Mouse (Mus musculus): ENCODE results near the gene Rph3a. TPM values are rescaled to one million over a fixed set of nuclear protein-coding genes. Genes with fewer than 3 reads are reported as not detected.
"Not testable (repeated sequence)": the region's sequence is repeated elsewhere in the genome, so short reads cannot be mapped to it uniquely, and the experiment has no call there.

Gene Rph3a
- polyA plus RNA-seq, 1 experiment from 2014 or later, result 0.05 TPM

GRCm38 (mm10) chr5:120926311-120926710 lies 83.6 kb downstream of the Rph3a start:
- H3K36me3 ChIP-seq (ENCODE audit: insufficient read depth, low read length); H3K9ac ChIP-seq (replicated peaks; ENCODE audit: low read length); H3K4me1 ChIP-seq (ENCODE audit: insufficient read depth, low read length); H3K9me3 ChIP-seq (ENCODE audit: low read length); ATAC-seq (ENCODE audit: low FRiP score, low TSS enrichment); H3K27me3 ChIP-seq (ENCODE audit: insufficient read depth, low read length); H3K4me2 ChIP-seq (replicated peaks; ENCODE audit: low read depth, low read length); H3K27ac ChIP-seq (ENCODE audit: low read length); H3K4me3 ChIP-seq (ENCODE audit: low read length): not testable (repeated sequence)
- 58% methylated on average over 2 of the region's 2 CpGs for WGBS

- not testable (repeated sequence) for H3K27me3 ChIP-seq (ENCODE audit: insufficient read depth, low read length); H3K4me2 ChIP-seq (replicated peaks; ENCODE audit: low read depth, low read length); ATAC-seq (ENCODE audit: low FRiP score, low TSS enrichment); H3K4me1 ChIP-seq (ENCODE audit: insufficient read depth, low read length); H3K36me3 ChIP-seq (ENCODE audit: insufficient read depth, low read length); H3K9me3 ChIP-seq (ENCODE audit: low read length); H3K4me3 ChIP-seq (ENCODE audit: low read length); H3K27ac ChIP-seq (ENCODE audit: low read length); H3K9ac ChIP-seq (replicated peaks; ENCODE audit: low read length)
- WGBS, result 66% methylated on average over 4 of the region's 4 CpGs
These were observed 85.4 kb downstream of the Rph3a start for GRCm38 (mm10) chr5:120924520-120924919.

GRCm38 (mm10) chr5:120923969-120924368 lies 85.9 kb downstream of the Rph3a start:
- no peak overlapping the region for H3K4me3 ChIP-seq (ENCODE audit: low read length)
- no peaks in the 10 kb centered on the region for H3K27me3 ChIP-seq (ENCODE audit: insufficient read depth, low read length)
- no peaks in the 10 kb centered on the region for H3K36me3 ChIP-seq (ENCODE audit: insufficient read depth, low read length)
- WGBS, result 56% methylated on average over 4 of the region's 4 CpGs
- no peaks in the 10 kb centered on the region for H3K9me3 ChIP-seq (ENCODE audit: low read length)
- no peak for ATAC-seq (ENCODE audit: low FRiP score, low TSS enrichment)
- H3K9ac ChIP-seq (replicated peaks; ENCODE audit: low read length), result no peak overlapping the region
- H3K4me1 ChIP-seq (ENCODE audit: insufficient read depth, low read length), result no peaks in the 10 kb centered on the region
- H3K4me2 ChIP-seq (replicated peaks; ENCODE audit: low read depth, low read length), result no peak overlapping the region
- H3K27ac ChIP-seq (ENCODE audit: low read length), result no peak overlapping the region

GRCm38 (mm10) chr5:120920296-120920695 lies 89.6 kb downstream of the Rph3a start:
- Histone ChIP-seq H3K27ac (ENCODE audit: low read length) (no peak overlapping the region), H3K4me2 (replicated peaks; ENCODE audit: low read depth, low read length) (no peak overlapping the region), H3K27me3 (ENCODE audit: insufficient read depth, low read length) (no peaks in the 10 kb centered on the region), H3K36me3 (ENCODE audit: insufficient read depth, low read length) (no peaks in the 10 kb centered on the region), H3K4me3 (ENCODE audit: low read length) (no peak overlapping the region), H3K9ac (replicated peaks; ENCODE audit: low read length) (no peak overlapping the region), H3K4me1 (ENCODE audit: insufficient read depth, low read length) (no peaks in the 10 kb centered on the region), H3K9me3 (ENCODE audit: low read length) (no peaks in the 10 kb centered on the region)
- WGBS, result 83% methylated on average over 3 of the region's 3 CpGs
- no peak for ATAC-seq (ENCODE audit: low FRiP score, low TSS enrichment)

- not testable (repeated sequence) for H3K27ac ChIP-seq (ENCODE audit: low read length); H3K9me3 ChIP-seq (ENCODE audit: low read length); H3K36me3 ChIP-seq (ENCODE audit: insufficient read depth, low read length); H3K4me1 ChIP-seq (ENCODE audit: insufficient read depth, low read length); H3K27me3 ChIP-seq (ENCODE audit: insufficient read depth, low read length); ATAC-seq (ENCODE audit: low FRiP score, low TSS enrichment); H3K4me2 ChIP-seq (replicated peaks; ENCODE audit: low read depth, low read length); H3K4me3 ChIP-seq (ENCODE audit: low read length); H3K9ac ChIP-seq (replicated peaks; ENCODE audit: low read length)
- 62% methylated on average over 2 of the region's 2 CpGs for WGBS
These were observed 90.5 kb downstream of the Rph3a start for GRCm38 (mm10) chr5:120919156-120919935.

GRCm38 (mm10) chr5:120914204-120914603 lies 95.7 kb downstream of the Rph3a start, which contains the start of gene Oas1d:
TSS of gene Oas1d (plus strand) at chr5:120914536.
- H3K36me3 ChIP-seq (ENCODE audit: insufficient read depth, low read length); H3K9me3 ChIP-seq (ENCODE audit: low read length): not testable (repeated sequence)
- WGBS, result 42% methylated on average over 8 of the region's 8 CpGs

GRCm38 (mm10) chr5:120908196-120908920 lies 101.5 kb downstream of the Rph3a start:
- H3K36me3 ChIP-seq (ENCODE audit: insufficient read depth, low read length), result no peaks in the 10 kb centered on the region
- H3K27me3 ChIP-seq (ENCODE audit: insufficient read depth, low read length), result no peaks in the 10 kb centered on the region
- no peak overlapping the region for H3K4me2 ChIP-seq (replicated peaks; ENCODE audit: low read depth, low read length)
- H3K9ac ChIP-seq (replicated peaks; ENCODE audit: low read length), result no peak overlapping the region
- no peaks in the 10 kb centered on the region for H3K4me1 ChIP-seq (ENCODE audit: insufficient read depth, low read length)
- no peak overlapping the region for H3K4me3 ChIP-seq (ENCODE audit: low read length)
- 40% methylated on average over 7 of the region's 7 CpGs for WGBS
- no peak overlapping the region for H3K27ac ChIP-seq (ENCODE audit: low read length)
- no peak for ATAC-seq (ENCODE audit: low FRiP score, low TSS enrichment)
- no peaks in the 10 kb centered on the region for H3K9me3 ChIP-seq (ENCODE audit: low read length)

More at GRCm38 (mm10) chr5:120914204-120914603, 95.7 kb downstream of the Rph3a start, which contains the start of gene Oas1d:
- not testable (repeated sequence) for H3K4me2 ChIP-seq (replicated peaks; ENCODE audit: low read depth, low read length); H3K27me3 ChIP-seq (ENCODE audit: insufficient read depth, low read length); H3K4me1 ChIP-seq (ENCODE audit: insufficient read depth, low read length); H3K27ac ChIP-seq (ENCODE audit: low read length); H3K9ac ChIP-seq (replicated peaks; ENCODE audit: low read length); H3K4me3 ChIP-seq (ENCODE audit: low read length); ATAC-seq (ENCODE audit: low FRiP score, low TSS enrichment)

- not testable (repeated sequence) for H3K36me3 ChIP-seq (ENCODE audit: insufficient read depth, low read length); H3K4me1 ChIP-seq (ENCODE audit: insufficient read depth, low read length); H3K9ac ChIP-seq (replicated peaks; ENCODE audit: low read length); H3K9me3 ChIP-seq (ENCODE audit: low read length); ATAC-seq (ENCODE audit: low FRiP score, low TSS enrichment); H3K27ac ChIP-seq (ENCODE audit: low read length); H3K27me3 ChIP-seq (ENCODE audit: insufficient read depth, low read length); H3K4me2 ChIP-seq (replicated peaks; ENCODE audit: low read depth, low read length); H3K4me3 ChIP-seq (ENCODE audit: low read length)
- 33% methylated on average over 8 of the region's 12 CpGs for WGBS
These were observed 102.8 kb downstream of the Rph3a start, which contains the start of gene Oas1a for GRCm38 (mm10) chr5:120906791-120907733. TSS of gene Oas1a (minus strand) at chr5:120907521.

- 89% methylated on average over 5 of the region's 5 CpGs for WGBS
- no peak overlapping the region for H3K4me3 ChIP-seq (ENCODE audit: low read length)
- no peak overlapping the region for H3K27ac ChIP-seq (ENCODE audit: low read length)
- H3K36me3 ChIP-seq (ENCODE audit: insufficient read depth, low read length), result no peaks in the 10 kb centered on the region
- no peaks in the 10 kb centered on the region for H3K4me1 ChIP-seq (ENCODE audit: insufficient read depth, low read length)
- no peak overlapping the region for H3K4me2 ChIP-seq (replicated peaks; ENCODE audit: low read depth, low read length)
- no peak for ATAC-seq (ENCODE audit: low FRiP score, low TSS enrichment)
- no peak overlapping the region for H3K9ac ChIP-seq (replicated peaks; ENCODE audit: low read length)
- H3K27me3 ChIP-seq (ENCODE audit: insufficient read depth, low read length), result no peaks in the 10 kb centered on the region
- peaks cover 4% of the 10 kb centered on the region; the same call in 1 of the 2 replicates for H3K9me3 ChIP-seq (ENCODE audit: low read length)
These were observed 107.8 kb downstream of the Rph3a start for GRCm38 (mm10) chr5:120902056-120902455.

Data from kidney, embryonic 16.5 days (tissue).